Mouse (Mus musculus): ENCODE results near the gene Ube2l6. TPM values are rescaled to one million over a fixed set of nuclear protein-coding genes. Genes with fewer than 3 reads are reported as not detected.

Ube2l6 gene
- polyA plus RNA-seq, 1 experiment from 2014 or later, result 28.6 TPM

DNA sequence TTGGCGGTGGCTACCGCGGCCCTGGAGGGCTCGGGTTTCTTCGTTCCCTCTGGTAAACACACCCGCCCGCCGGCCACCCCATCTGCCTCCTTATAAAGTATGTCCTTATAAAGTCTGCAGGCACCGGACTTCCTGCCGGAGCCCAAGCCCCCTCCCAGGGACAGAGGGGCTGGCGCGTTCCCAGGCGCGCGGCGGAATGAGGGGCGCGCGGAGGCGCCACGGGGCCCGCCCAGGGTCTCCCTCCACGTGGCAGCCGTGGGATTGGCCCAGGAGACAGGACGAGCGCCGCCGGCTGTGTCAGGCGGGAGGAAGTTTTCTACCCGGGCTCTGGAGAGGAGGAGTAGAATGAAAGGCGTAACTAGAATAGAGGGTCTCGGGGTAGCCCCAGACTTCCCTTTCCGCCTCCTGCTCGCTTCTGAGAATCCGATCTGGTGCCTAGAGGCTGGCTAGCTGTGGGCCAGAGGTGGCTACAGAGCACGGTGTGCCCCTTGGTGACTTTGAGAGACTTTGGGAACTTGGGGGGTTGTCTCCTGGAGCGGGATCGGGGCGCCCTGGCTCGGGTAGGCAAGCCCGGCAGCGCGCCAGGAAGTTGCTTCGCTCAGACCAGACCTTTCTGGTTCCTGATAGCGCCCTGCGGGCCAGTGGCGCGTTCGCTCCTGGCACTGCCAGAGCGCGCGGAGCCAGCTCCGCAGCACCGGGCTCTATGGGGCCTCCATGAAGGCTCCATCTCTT is 41.6 kb downstream of the Ube2l6 start:
- Histone ChIP-seq H3K27me3 (ENCODE audit: control insufficient read depth, insufficient read depth, low read length) (no peaks in the 10 kb centered on the region), H3K27ac (replicated peaks) (peak overlapping the region; percentile 83), H3K4me1 (replicated peaks; ENCODE audit: control insufficient read depth, insufficient read depth) (peaks cover 10% of the 10 kb centered on the region), H3K4me2 (replicated peaks; ENCODE audit: low read depth) (peak overlapping the region; percentile 93), H3K9me3 (ENCODE audit: control insufficient read depth, low read length) (no peaks in the 10 kb centered on the region), H3K4me3 (ENCODE audit: low read depth, low read length) (peak overlapping the region; percentile 61), H3K9ac (ENCODE audit: low read length) (peak overlapping the region; percentile 73), H3K36me3 (ENCODE audit: control insufficient read depth, insufficient read depth, low read length) (no peaks in the 10 kb centered on the region)
- peak; percentile 74 for DNase-seq (ENCODE audit: low spot score)
- 1% methylated on average over 52 of the region's 54 CpGs for WGBS
- no peak; the same call in 1 of the 2 replicates for TF ChIP-seq CTCF (IDR thresholded peaks at IDR 0.05; ENCODE audit: low read depth)
- TF ChIP-seq EP300 (optimal IDR thresholded peaks at IDR 0.05), result no peak
- ATAC-seq (ENCODE audit: low FRiP score, low TSS enrichment), result peak; percentile 81

GRCm38 (mm10) chr2:84840748-84841563 is 42.3 kb downstream of the Ube2l6 start:
- WGBS, result 5% methylated on average over 17 of the region's 17 CpGs
- Histone ChIP-seq H3K9ac (ENCODE audit: low read length) (peak overlapping the region; percentile 73), H3K4me3 (ENCODE audit: low read depth, low read length) (peak overlapping the region; percentile 61), H3K27me3 (ENCODE audit: control insufficient read depth, insufficient read depth, low read length) (no peaks in the 10 kb centered on the region), H3K36me3 (ENCODE audit: control insufficient read depth, insufficient read depth, low read length) (no peaks in the 10 kb centered on the region), H3K4me2 (replicated peaks; ENCODE audit: low read depth) (peak overlapping the region; percentile 93), H3K9me3 (ENCODE audit: control insufficient read depth, low read length) (no peaks in the 10 kb centered on the region), H3K27ac (replicated peaks) (peak overlapping the region; percentile 83), H3K4me1 (replicated peaks; ENCODE audit: control insufficient read depth, insufficient read depth) (peaks cover 10% of the 10 kb centered on the region)
- DNase-seq (ENCODE audit: low spot score) (no peak), ATAC-seq (ENCODE audit: low FRiP score, low TSS enrichment) (peak; percentile 22)
- no peak for TF ChIP-seq EP300 (optimal IDR thresholded peaks at IDR 0.05)
- no peak for TF ChIP-seq CTCF (IDR thresholded peaks at IDR 0.05; ENCODE audit: low read depth)

GRCm38 (mm10) chr2:84841905-84842304 is 43.3 kb downstream of the Ube2l6 start:
- Histone ChIP-seq H3K4me1 (replicated peaks; ENCODE audit: control insufficient read depth, insufficient read depth) (peaks cover 10% of the 10 kb centered on the region), H3K36me3 (ENCODE audit: control insufficient read depth, insufficient read depth, low read length) (no peaks in the 10 kb centered on the region), H3K4me3 (ENCODE audit: low read depth, low read length) (no peak overlapping the region), H3K9ac (ENCODE audit: low read length) (no peak overlapping the region), H3K4me2 (replicated peaks; ENCODE audit: low read depth) (no peak overlapping the region; the same call in 1 of the 2 replicates), H3K27me3 (ENCODE audit: control insufficient read depth, insufficient read depth, low read length) (no peaks in the 10 kb centered on the region), H3K9me3 (ENCODE audit: control insufficient read depth, low read length) (no peaks in the 10 kb centered on the region), H3K27ac (replicated peaks) (no peak overlapping the region)
- ATAC-seq (ENCODE audit: low FRiP score, low TSS enrichment) (0 out of 2 replicates have a peak, but pooled peaks have one; percentile 16), DNase-seq (ENCODE audit: low spot score) (peak; percentile 32)
- no peak for TF ChIP-seq CTCF (IDR thresholded peaks at IDR 0.05; ENCODE audit: low read depth)
- no peak for TF ChIP-seq EP300 (optimal IDR thresholded peaks at IDR 0.05)

DNA sequence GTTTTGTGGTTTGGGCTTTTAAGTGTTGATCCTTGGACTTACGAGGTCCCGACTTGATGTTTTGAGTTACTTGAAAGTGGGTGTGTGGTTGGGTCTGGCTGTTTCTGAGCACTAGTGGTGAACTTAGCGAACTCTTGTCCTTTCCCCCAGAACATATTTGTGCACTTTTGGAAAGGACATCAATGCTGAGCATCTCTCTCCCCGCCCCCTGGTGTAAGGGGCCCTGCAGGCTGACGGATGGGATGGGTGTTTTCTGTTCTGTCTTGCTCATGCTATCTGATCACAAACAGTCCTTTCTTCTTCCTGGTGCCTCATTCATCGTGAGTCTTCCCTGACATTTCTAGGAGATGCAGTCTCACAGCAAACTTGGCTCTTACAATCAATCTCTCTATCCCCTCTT is 45.0 kb downstream of the Ube2l6 start:
- Histone ChIP-seq H3K27me3 (ENCODE audit: control insufficient read depth, insufficient read depth, low read length) (no peaks in the 10 kb centered on the region), H3K4me2 (replicated peaks; ENCODE audit: low read depth) (no peak overlapping the region), H3K36me3 (ENCODE audit: control insufficient read depth, insufficient read depth, low read length) (no peaks in the 10 kb centered on the region), H3K27ac (replicated peaks) (no peak overlapping the region), H3K4me1 (replicated peaks; ENCODE audit: control insufficient read depth, insufficient read depth) (peaks cover 10% of the 10 kb centered on the region), H3K9me3 (ENCODE audit: control insufficient read depth, low read length) (no peaks in the 10 kb centered on the region), H3K9ac (ENCODE audit: low read length) (no peak overlapping the region), H3K4me3 (ENCODE audit: low read depth, low read length) (no peak overlapping the region)
- TF ChIP-seq CTCF (IDR thresholded peaks at IDR 0.05; ENCODE audit: low read depth) (no peak), EP300 (optimal IDR thresholded peaks at IDR 0.05) (no peak)
- WGBS, result 70% methylated on average over 6 of the region's 6 CpGs
- no peak for DNase-seq (ENCODE audit: low spot score)
- no peak for ATAC-seq (ENCODE audit: low FRiP score, low TSS enrichment)

- ATAC-seq (ENCODE audit: low FRiP score, low TSS enrichment), result no peak
- peaks cover 10% of the 10 kb centered on the region for H3K4me1 ChIP-seq (replicated peaks; ENCODE audit: control insufficient read depth, insufficient read depth)
- H3K27ac ChIP-seq (replicated peaks), result no peak overlapping the region
- no peak for TF ChIP-seq CTCF (IDR thresholded peaks at IDR 0.05; ENCODE audit: low read depth)
- no peak for TF ChIP-seq EP300 (optimal IDR thresholded peaks at IDR 0.05)
- 69% methylated on average over 1 of the region's 1 CpGs for WGBS
- H3K9me3 ChIP-seq (ENCODE audit: control insufficient read depth, low read length), result no peaks in the 10 kb centered on the region
- H3K4me3 ChIP-seq (ENCODE audit: low read depth, low read length), result no peak overlapping the region
- no peak overlapping the region for H3K4me2 ChIP-seq (replicated peaks; ENCODE audit: low read depth)
- no peaks in the 10 kb centered on the region for H3K27me3 ChIP-seq (ENCODE audit: control insufficient read depth, insufficient read depth, low read length)
- H3K9ac ChIP-seq (ENCODE audit: low read length), result no peak overlapping the region
- DNase-seq (ENCODE audit: low spot score), result no peak
- no peaks in the 10 kb centered on the region for H3K36me3 ChIP-seq (ENCODE audit: control insufficient read depth, insufficient read depth, low read length)
Observed at GRCm38 (mm10) chr2:84845226-84845625, 46.6 kb downstream of the Ube2l6 start.

Measured in stomach, postnatal 0 days (tissue).